ENCODE assay signal across 36 mouse cellular contexts in genomic region chr4:120538664-120539063, GRCm38 (mm10). TPM values are rescaled to one million over a fixed set of nuclear protein-coding genes. Genes with fewer than 3 reads are reported as not detected.
DNase-seq lines count a peak whose midpoint lies in the region; ATAC-seq and TF ChIP-seq lines count a peak whose summit lies in the region.
"Had no signal": no experiment of that assay in that cellular context is flagged by ENCODE, and none has a peak within 500 bp of the region (broad histone marks: within the 10 kb centered on the region; RNA-seq: fewer than 3 reads in every experiment).

No protein-coding gene starts in this region.

- ATAC-seq in hindbrain, embryonic 11.5 days (ENCODE audit: low FRiP score) = 0 out of 2 replicates have a peak, but pooled peaks have one; percentile 33
- no peak for ATAC-seq in hindbrain, embryonic 13.5 days (ENCODE audit: low FRiP score)
- 0 out of 2 replicates have a peak, but pooled peaks have one; percentile 19 for ATAC-seq in kidney, postnatal 0 days (replicated peaks; ENCODE audit: low FRiP score, low read depth)
- ATAC-seq in midbrain, embryonic 15.5 days (replicated peaks) = 0 out of 2 replicates have a peak, but pooled peaks have one; percentile 18
- ATAC-seq in midbrain, postnatal 0 days (ENCODE audit: low FRiP score) = no peak
- no peak for ATAC-seq in monocyte, adult 5-6 weeks (replicated peaks; ENCODE audit: insufficient number of reproducible peaks, low FRiP score, low TSS enrichment, poor library complexity, severe bottlenecking)
- ATAC-seq: forebrain, embryonic 14.5 days; midbrain, embryonic 16.5 days had no signal

- H3K4me2 ChIP-seq in hindbrain, embryonic 11.5 days (replicated peaks; ENCODE audit: low read depth, low read length) = no peak overlapping the region
- H3K4me2 ChIP-seq in hindbrain, embryonic 13.5 days = no peak overlapping the region
- no peak overlapping the region for H3K4me2 ChIP-seq in kidney, postnatal 0 days (ENCODE audit: low read length)
- H3K4me2 ChIP-seq in midbrain, embryonic 15.5 days = no peak overlapping the region
- H3K4me2 ChIP-seq in midbrain, postnatal 0 days (ENCODE audit: low read depth, low read length, poor library complexity, severe bottlenecking) = no peak overlapping the region
- H3K4me2 ChIP-seq: heart, embryonic 11.5 days; limb, embryonic 15.5 days; neural tube, embryonic 13.5 days had no signal

- peaks cover 20% of the 10 kb centered on the region for H3K36me3 ChIP-seq in hindbrain, embryonic 11.5 days (ENCODE audit: control insufficient read depth, insufficient read depth, low read length)
- H3K36me3 ChIP-seq in hindbrain, embryonic 13.5 days = peaks cover 77% of the 10 kb centered on the region
- peaks cover 46% of the 10 kb centered on the region for H3K36me3 ChIP-seq in kidney, postnatal 0 days (ENCODE audit: insufficient read depth, low read length)
- H3K36me3 ChIP-seq in kidney, adult 2 months (ENCODE audit: control insufficient read depth, insufficient read depth, low read length) = no peaks in the 10 kb centered on the region
- H3K36me3 ChIP-seq in midbrain, embryonic 15.5 days (replicated peaks) = peaks cover 43% of the 10 kb centered on the region; the same call in 1 of the 2 replicates
- peaks cover 57% of the 10 kb centered on the region for H3K36me3 ChIP-seq in midbrain, postnatal 0 days (ENCODE audit: insufficient read depth, low read length)

- H3K27ac ChIP-seq in hindbrain, embryonic 11.5 days (ENCODE audit: low read depth, low read length) = no peak overlapping the region
- no peak overlapping the region for H3K27ac ChIP-seq in hindbrain, embryonic 13.5 days
- no peak overlapping the region for H3K27ac ChIP-seq in kidney, postnatal 0 days
- H3K27ac ChIP-seq in kidney, adult 2 months (ENCODE audit: insufficient read depth, low read depth, low read length) = no peak overlapping the region
- no peak overlapping the region for H3K27ac ChIP-seq in midbrain, embryonic 15.5 days
- H3K27ac ChIP-seq in midbrain, postnatal 0 days (ENCODE audit: low read depth, low read length) = no peak overlapping the region
- H3K27ac ChIP-seq: limb, embryonic 10.5 days; limb, embryonic 15.5 days; neural tube, embryonic 13.5 days had no signal

- no peak for TF ChIP-seq CTCF in kidney, postnatal 0 days (IDR thresholded peaks at IDR 0.05; ENCODE audit: low read depth)
- no peak for TF ChIP-seq CTCF in kidney, adult 2 months (conservative IDR thresholded peaks at IDR 0.05; ENCODE audit: insufficient read depth, insufficient read length, low read depth, low read length)
- TF ChIP-seq CTCF in midbrain, postnatal 0 days (IDR thresholded peaks at IDR 0.05) = no peak

- no peaks in the 10 kb centered on the region for H3K9me3 ChIP-seq in hindbrain, embryonic 11.5 days (ENCODE audit: control insufficient read depth, low read length)
- H3K9me3 ChIP-seq in hindbrain, embryonic 13.5 days = no peaks in the 10 kb centered on the region
- no peaks in the 10 kb centered on the region for H3K9me3 ChIP-seq in kidney, postnatal 0 days (replicated peaks; ENCODE audit: low read length)
- no peaks in the 10 kb centered on the region for H3K9me3 ChIP-seq in midbrain, embryonic 15.5 days
- no peaks in the 10 kb centered on the region for H3K9me3 ChIP-seq in midbrain, postnatal 0 days (ENCODE audit: low read length)
- H3K9me3 ChIP-seq: limb, embryonic 10.5 days; limb, embryonic 15.5 days; neural tube, embryonic 13.5 days had no signal

- H3K27me3 ChIP-seq in hindbrain, embryonic 11.5 days (ENCODE audit: control insufficient read depth, insufficient read depth, low read length) = no peaks in the 10 kb centered on the region
- no peaks in the 10 kb centered on the region for H3K27me3 ChIP-seq in hindbrain, embryonic 13.5 days
- no peaks in the 10 kb centered on the region for H3K27me3 ChIP-seq in kidney, postnatal 0 days (ENCODE audit: insufficient read depth, low read length)
- H3K27me3 ChIP-seq in kidney, adult 2 months (replicated peaks; ENCODE audit: control insufficient read depth, insufficient read depth, low read length) = no peaks in the 10 kb centered on the region
- no peaks in the 10 kb centered on the region for H3K27me3 ChIP-seq in midbrain, embryonic 15.5 days (replicated peaks)
- no peaks in the 10 kb centered on the region for H3K27me3 ChIP-seq in midbrain, postnatal 0 days (ENCODE audit: insufficient read depth, low read length)
- H3K27me3 ChIP-seq: limb, embryonic 15.5 days; neural tube, embryonic 13.5 days had no signal

- TF ChIP-seq POLR2A in kidney, adult 2 months (IDR thresholded peaks at IDR 0.05; ENCODE audit: low read depth, low read length) = no peak

- no peak for DNase-seq in hindbrain, embryonic 11.5 days (ENCODE audit: low spot score)
- no peak for DNase-seq in kidney, postnatal 0 days (ENCODE audit: low spot score)
- DNase-seq in kidney, adult 2 months = no peak
- DNase-seq in midbrain, postnatal 0 days (ENCODE audit: low spot score) = no peak
- DNase-seq: B cell, adult 2 months; cerebellum, adult 11 months; cerebellum, adult 9-11 months; gastrocnemius, postnatal 25 days; heart, adult 18-20 months; heart, postnatal 4 days; kidney, adult 18-20 months; kidney, postnatal 14 days; layer of hippocampus, adult 9-11 months; lung, postnatal 36 days; right cerebral cortex, postnatal 14 days; thymus, postnatal 4 days had no signal

- no peaks in the 10 kb centered on the region for H3K4me1 ChIP-seq in hindbrain, embryonic 11.5 days (replicated peaks; ENCODE audit: control insufficient read depth, insufficient read depth, low read length)
- H3K4me1 ChIP-seq in hindbrain, embryonic 13.5 days (replicated peaks) = no peaks in the 10 kb centered on the region
- H3K4me1 ChIP-seq in kidney, postnatal 0 days (replicated peaks; ENCODE audit: insufficient read depth, low read length) = no peaks in the 10 kb centered on the region
- no peaks in the 10 kb centered on the region for H3K4me1 ChIP-seq in kidney, adult 2 months (ENCODE audit: control insufficient read depth, insufficient read depth, low read length)
- no peaks in the 10 kb centered on the region for H3K4me1 ChIP-seq in midbrain, embryonic 15.5 days
- H3K4me1 ChIP-seq in midbrain, postnatal 0 days (ENCODE audit: insufficient read depth, low read length) = no peaks in the 10 kb centered on the region
- H3K4me1 ChIP-seq: limb, embryonic 10.5 days; limb, embryonic 15.5 days; neural tube, embryonic 13.5 days had no signal

- H3K9ac ChIP-seq in hindbrain, embryonic 11.5 days (ENCODE audit: low read depth, low read length) = no peak overlapping the region
- no peak overlapping the region for H3K9ac ChIP-seq in hindbrain, embryonic 13.5 days
- no peak overlapping the region for H3K9ac ChIP-seq in kidney, postnatal 0 days (ENCODE audit: low read depth, low read length)
- H3K9ac ChIP-seq in midbrain, embryonic 15.5 days = no peak overlapping the region
- no peak overlapping the region for H3K9ac ChIP-seq in midbrain, postnatal 0 days (replicated peaks; ENCODE audit: low read length, poor library complexity, severe bottlenecking)
- H3K9ac ChIP-seq: limb, embryonic 15.5 days; neural tube, embryonic 13.5 days had no signal

- WGBS in hindbrain, embryonic 11.5 days = 88% methylated on average over 10 of the region's 10 CpGs
- WGBS in hindbrain, embryonic 13.5 days = 84% methylated on average over 10 of the region's 10 CpGs
- 91% methylated on average over 10 of the region's 10 CpGs for WGBS in kidney, postnatal 0 days
- 87% methylated on average over 10 of the region's 10 CpGs for WGBS in kidney, adult 2 months
- WGBS in midbrain, embryonic 15.5 days = 93% methylated on average over 10 of the region's 10 CpGs
- WGBS in midbrain, postnatal 0 days = 96% methylated on average over 10 of the region's 10 CpGs

- H3K4me3 ChIP-seq in hindbrain, embryonic 11.5 days (ENCODE audit: low read depth, low read length) = no peak overlapping the region
- H3K4me3 ChIP-seq in hindbrain, embryonic 13.5 days = no peak overlapping the region
- H3K4me3 ChIP-seq in kidney, postnatal 0 days (replicated peaks; ENCODE audit: low read depth, low read length) = no peak overlapping the region
- no peak overlapping the region for H3K4me3 ChIP-seq in kidney, adult 2 months (ENCODE audit: insufficient read depth, low read depth, low read length)
- H3K4me3 ChIP-seq in midbrain, embryonic 15.5 days = no peak overlapping the region
- H3K4me3 ChIP-seq in midbrain, postnatal 0 days (ENCODE audit: low read depth, low read length) = no peak overlapping the region
- H3K4me3 ChIP-seq: limb, embryonic 10.5 days; limb, embryonic 15.5 days; neural tube, embryonic 13.5 days had no signal

RNA-seq across cellular contexts. Expression of gene Slfnl1, which starts 6.6 kb away (rescaled TPM):
- polyA plus RNA-seq in hindbrain, embryonic 11.5 days (2014; fragmentation: Nextera tagmentation; extraction: Ambion mirVana) = 0.12 TPM in 1 of 2 replicates, not detected in the other
- not detected in 2 replicates for polyA plus RNA-seq in hindbrain, embryonic 13.5 days (2015; fragmentation: Nextera tagmentation; extraction: Ambion mirVana)
- polyA plus RNA-seq in kidney, postnatal 0 days (2015; fragmentation: Nextera tagmentation; extraction: Ambion mirVana) = not detected in 2 replicates
- polyA plus RNA-seq in kidney, adult 2 months (2012; rRNA removed) = 0.15 and 0.31 TPM in 2 replicates
- not detected in 2 replicates for polyA plus RNA-seq in midbrain, embryonic 15.5 days (2015; fragmentation: Nextera tagmentation; extraction: Ambion mirVana)
- 1.0 TPM in 1 of 2 replicates, not detected in the other for total RNA-seq in midbrain, postnatal 0 days (2014; rRNA removed)
- not detected in 2 replicates for polyA plus RNA-seq in midbrain, postnatal 0 days (2015; fragmentation: Nextera tagmentation; extraction: Ambion mirVana)
- 0.95 TPM in 1 of 3 replicates, not detected in the others for total RNA-seq in monocyte, adult 5-6 weeks (2017)
- total RNA-seq: ES-E14; gastrocnemius, postnatal 25 days; heart, adult 18-20 months had no signal
- polyA plus RNA-seq: forebrain, embryonic 14.5 days; heart, embryonic 11.5 days; limb, embryonic 10.5 days; limb, embryonic 15.5 days; liver, embryonic 16.5 days; lung, embryonic 16.5 days; midbrain, embryonic 16.5 days; neural tube, embryonic 13.5 days; small intestine, adult 2 months; stomach, embryonic 14.5 days; thymus, postnatal 0 days had no signal

RNA-seq across cellular contexts. Expression of gene Ctps, which starts 31.4 kb away (rescaled TPM):
- polyA plus RNA-seq in hindbrain, embryonic 11.5 days (2014; fragmentation: Nextera tagmentation; extraction: Ambion mirVana) = 118 and 138 TPM in 2 replicates
- 80.6 and 84.0 TPM in 2 replicates for polyA plus RNA-seq in hindbrain, embryonic 13.5 days (2015; fragmentation: Nextera tagmentation; extraction: Ambion mirVana)
- polyA plus RNA-seq in kidney, postnatal 0 days (2015; fragmentation: Nextera tagmentation; extraction: Ambion mirVana) = 42.4 and 48.5 TPM in 2 replicates
- polyA plus RNA-seq in kidney, adult 2 months (2012; rRNA removed) = 6.8 and 8.3 TPM in 2 replicates
- polyA plus RNA-seq in midbrain, embryonic 15.5 days (2015; fragmentation: Nextera tagmentation; extraction: Ambion mirVana) = 70.9 and 78.4 TPM in 2 replicates
- 52.5 and 61.2 TPM in 2 replicates for total RNA-seq in midbrain, postnatal 0 days (2014; rRNA removed)
- 65.0 and 66.3 TPM in 2 replicates for polyA plus RNA-seq in midbrain, postnatal 0 days (2015; fragmentation: Nextera tagmentation; extraction: Ambion mirVana)
- 2.9 to 8.2 TPM (median 6.6 TPM) in 3 replicates for total RNA-seq in monocyte, adult 5-6 weeks (2017)

RNA-seq across cellular contexts. Expression of gene Gm8439, which starts 49.9 kb away (rescaled TPM):
- polyA plus RNA-seq in hindbrain, embryonic 11.5 days (2014; fragmentation: Nextera tagmentation; extraction: Ambion mirVana) = not detected in 2 replicates
- polyA plus RNA-seq in hindbrain, embryonic 13.5 days (2015; fragmentation: Nextera tagmentation; extraction: Ambion mirVana) = not detected in 2 replicates
- 0.38 and 0.54 TPM in 2 replicates for polyA plus RNA-seq in kidney, postnatal 0 days (2015; fragmentation: Nextera tagmentation; extraction: Ambion mirVana)
- not detected in 2 replicates for polyA plus RNA-seq in kidney, adult 2 months (2012; rRNA removed)
- not detected in 2 replicates for polyA plus RNA-seq in midbrain, embryonic 15.5 days (2015; fragmentation: Nextera tagmentation; extraction: Ambion mirVana)
- not detected in 2 replicates for total RNA-seq in midbrain, postnatal 0 days (2014; rRNA removed)
- not detected in 2 replicates for polyA plus RNA-seq in midbrain, postnatal 0 days (2015; fragmentation: Nextera tagmentation; extraction: Ambion mirVana)
- total RNA-seq in monocyte, adult 5-6 weeks (2017) = not detected in 3 replicates
- total RNA-seq: adrenal gland, postnatal 14 days; ES-E14; gastrocnemius, adult 18-20 months; gastrocnemius, postnatal 25 days; heart, adult 18-20 months; heart, postnatal 4 days; left cerebral cortex, postnatal 10 days had no signal
- polyA plus RNA-seq: forebrain, embryonic 14.5 days; frontal cortex, adult 2 months; limb, embryonic 10.5 days; limb, embryonic 15.5 days; lung, embryonic 16.5 days; midbrain, embryonic 16.5 days; neural tube, embryonic 13.5 days; small intestine, adult 2 months; stomach, embryonic 14.5 days; testis, adult 2 months; thymus, postnatal 0 days had no signal

Comparison
In these comparisons a context has a peak if more than half of its experiments do, and no peak if none do; other contexts are left out.
1. ATAC-seq: peak in hindbrain, embryonic 11.5 days (single experiment), kidney, postnatal 0 days (single experiment) and midbrain, embryonic 15.5 days (single experiment); none in hindbrain, embryonic 13.5 days (single experiment), midbrain, postnatal 0 days (single experiment) and monocyte, adult 5-6 weeks (single experiment).